Mouse (Mus musculus): ENCODE data around the gene Tbx1. TPM values are rescaled to one million over a fixed set of nuclear protein-coding genes. Genes with fewer than 3 reads are reported as not detected.
A peak's percentile ranks its signal among the peaks of the same experiment; 100 is the strongest.

Gene Tbx1
- polyA plus RNA-seq, 1 experiment from 2014 or later: 0.34 TPM

- Histone ChIP-seq H3K9ac (ENCODE audit: low read length) (no peak overlapping the region), H3K9me3 (ENCODE audit: control insufficient read depth, low read length) (no peaks in the 10 kb centered on the region), H3K27ac (replicated peaks) (no peak overlapping the region), H3K4me2 (replicated peaks; ENCODE audit: low read depth) (no peak overlapping the region), H3K36me3 (ENCODE audit: control insufficient read depth, insufficient read depth, low read length) (no peaks in the 10 kb centered on the region; the same call in 1 of the 2 replicates), H3K4me3 (ENCODE audit: low read depth, low read length) (no peak overlapping the region), H3K4me1 (replicated peaks; ENCODE audit: control insufficient read depth, insufficient read depth) (0 out of 2 replicates have a peak, but pooled peaks cover 2% of the 10 kb centered on the region), H3K27me3 (ENCODE audit: control insufficient read depth, insufficient read depth, low read length) (peaks cover 28% of the 10 kb centered on the region)
- TF ChIP-seq CTCF (IDR thresholded peaks at IDR 0.05; ENCODE audit: low read depth): no peak
- TF ChIP-seq EP300 (optimal IDR thresholded peaks at IDR 0.05): no peak
- 67% methylated on average over 15 of the region's 15 CpGs for WGBS
- DNase-seq (ENCODE audit: low spot score): no peak
- ATAC-seq (ENCODE audit: low FRiP score, low TSS enrichment): no peak
Measured at GRCm38 (mm10) chr16:18624641-18625040, 34.2 kb upstream of the Tbx1 start.

- WGBS: 73% methylated on average over 15 of the region's 15 CpGs
- peaks cover 28% of the 10 kb centered on the region for H3K27me3 ChIP-seq (ENCODE audit: control insufficient read depth, insufficient read depth, low read length)
- no peak overlapping the region for H3K4me3 ChIP-seq (ENCODE audit: low read depth, low read length)
- TF ChIP-seq EP300 (optimal IDR thresholded peaks at IDR 0.05) (no peak), CTCF (IDR thresholded peaks at IDR 0.05; ENCODE audit: low read depth) (no peak)
- H3K4me1 ChIP-seq (replicated peaks; ENCODE audit: control insufficient read depth, insufficient read depth): 0 out of 2 replicates have a peak, but pooled peaks cover 2% of the 10 kb centered on the region
- H3K9me3 ChIP-seq (ENCODE audit: control insufficient read depth, low read length): no peaks in the 10 kb centered on the region
- no peak for ATAC-seq (ENCODE audit: low FRiP score, low TSS enrichment)
- no peaks in the 10 kb centered on the region; the same call in 1 of the 2 replicates for H3K36me3 ChIP-seq (ENCODE audit: control insufficient read depth, insufficient read depth, low read length)
- no peak overlapping the region for H3K4me2 ChIP-seq (replicated peaks; ENCODE audit: low read depth)
- H3K9ac ChIP-seq (ENCODE audit: low read length): no peak overlapping the region
- no peak overlapping the region for H3K27ac ChIP-seq (replicated peaks)
- DNase-seq (ENCODE audit: low spot score): no peak
Measured at GRCm38 (mm10) chr16:18623751-18624540, 33.5 kb upstream of the Tbx1 start.

- TF ChIP-seq CTCF (IDR thresholded peaks at IDR 0.05; ENCODE audit: low read depth) (peak; percentile 21), EP300 (optimal IDR thresholded peaks at IDR 0.05) (no peak)
- H3K4me2 ChIP-seq (replicated peaks; ENCODE audit: low read depth): no peak overlapping the region
- 0 out of 2 replicates have a peak, but pooled peaks cover 2% of the 10 kb centered on the region for H3K4me1 ChIP-seq (replicated peaks; ENCODE audit: control insufficient read depth, insufficient read depth)
- H3K27ac ChIP-seq (replicated peaks): no peak overlapping the region
- no peak overlapping the region for H3K4me3 ChIP-seq (ENCODE audit: low read depth, low read length)
- WGBS: 73% methylated on average over 29 of the region's 29 CpGs
- H3K27me3 ChIP-seq (ENCODE audit: control insufficient read depth, insufficient read depth, low read length): peaks cover 28% of the 10 kb centered on the region
- no peaks in the 10 kb centered on the region; the same call in 1 of the 2 replicates for H3K36me3 ChIP-seq (ENCODE audit: control insufficient read depth, insufficient read depth, low read length)
- no peak overlapping the region for H3K9ac ChIP-seq (ENCODE audit: low read length)
- no peak for ATAC-seq (ENCODE audit: low FRiP score, low TSS enrichment)
- no peak for DNase-seq (ENCODE audit: low spot score)
- H3K9me3 ChIP-seq (ENCODE audit: control insufficient read depth, low read length): no peaks in the 10 kb centered on the region
Measured at GRCm38 (mm10) chr16:18622916-18623750, 32.7 kb upstream of the Tbx1 start.

GRCm38 (mm10) chr16:18622019-18622418 lies 31.5 kb upstream of the Tbx1 start, which contains the start of gene Gp1bb:
Gp1bb (minus strand) TSS chr16:18622403.
- DNase-seq (ENCODE audit: low spot score) (no peak), ATAC-seq (ENCODE audit: low FRiP score, low TSS enrichment) (no peak)
- H3K9me3 ChIP-seq (ENCODE audit: control insufficient read depth, low read length): no peaks in the 10 kb centered on the region
- no peak for TF ChIP-seq CTCF (IDR thresholded peaks at IDR 0.05; ENCODE audit: low read depth)
- no peak for TF ChIP-seq EP300 (optimal IDR thresholded peaks at IDR 0.05)
- no peaks in the 10 kb centered on the region; the same call in 1 of the 2 replicates for H3K36me3 ChIP-seq (ENCODE audit: control insufficient read depth, insufficient read depth, low read length)
- no peak within 1 kb of the TSS for H3K27ac ChIP-seq (replicated peaks)
- 42% methylated on average over 17 of the region's 17 CpGs for WGBS
- H3K4me2 ChIP-seq (replicated peaks; ENCODE audit: low read depth): peak within 1 kb of the TSS; percentile 83
- H3K27me3 ChIP-seq (ENCODE audit: control insufficient read depth, insufficient read depth, low read length): peaks cover 28% of the 10 kb centered on the region
- H3K4me1 ChIP-seq (replicated peaks; ENCODE audit: control insufficient read depth, insufficient read depth): 0 out of 2 replicates have a peak, but pooled peaks cover 2% of the 10 kb centered on the region
- no peak within 1 kb of the TSS for H3K9ac ChIP-seq (ENCODE audit: low read length)
- peak within 1 kb of the TSS; percentile 46 for H3K4me3 ChIP-seq (ENCODE audit: low read depth, low read length)

GRCm38 (mm10) chr16:18621362-18622001 lies 31.0 kb upstream of the Tbx1 start:
- H3K4me2 ChIP-seq (replicated peaks; ENCODE audit: low read depth): peak overlapping the region; percentile 83

More at GRCm38 (mm10) chr16:18621362-18622001, 31.0 kb upstream of the Tbx1 start:
- WGBS: 17% methylated on average over 38 of the region's 38 CpGs
- Histone ChIP-seq H3K27ac (replicated peaks) (no peak overlapping the region), H3K4me3 (ENCODE audit: low read depth, low read length) (peak overlapping the region; percentile 46), H3K9ac (ENCODE audit: low read length) (no peak overlapping the region), H3K9me3 (ENCODE audit: control insufficient read depth, low read length) (no peaks in the 10 kb centered on the region), H3K36me3 (ENCODE audit: control insufficient read depth, insufficient read depth, low read length) (no peaks in the 10 kb centered on the region; the same call in 1 of the 2 replicates), H3K27me3 (ENCODE audit: control insufficient read depth, insufficient read depth, low read length) (peaks cover 28% of the 10 kb centered on the region), H3K4me1 (replicated peaks; ENCODE audit: control insufficient read depth, insufficient read depth) (0 out of 2 replicates have a peak, but pooled peaks cover 2% of the 10 kb centered on the region)
- DNase-seq (ENCODE audit: low spot score) (no peak), ATAC-seq (ENCODE audit: low FRiP score, low TSS enrichment) (no peak)
- TF ChIP-seq CTCF (IDR thresholded peaks at IDR 0.05; ENCODE audit: low read depth) (no peak), EP300 (optimal IDR thresholded peaks at IDR 0.05) (no peak)

All from stomach, postnatal 0 days (tissue).